Mouse (Mus musculus) embryonic facial prominence, embryonic 14.5 days (tissue): ENCODE results near the gene Eif4e. TPM values are rescaled to one million over a fixed set of nuclear protein-coding genes. Genes with fewer than 3 reads are reported as not detected.

Source experiments
- ATAC-seq: fragments of 200-750 bp; cut with Nextera tagmentation; 2 replicates; pipeline ENCODE4 v1.8.0; 2017; ENCODE audit warnings: low read depth, moderate number of reproducible peaks, moderate TSS enrichment
- DNase-seq: peaks from one replicate; pipeline ENCODE4 v3.0.0-alpha.2; 2015; ENCODE audit warnings: low spot score
- H3K27ac ChIP-seq: fragments of 300-500 bp; sonication (generic); replicated peaks from 2 replicates; pipeline ENCODE4 v1.5.1; 2014; ENCODE audit warnings: low read depth, mild to moderate bottlenecking, low read length, moderate library complexity
- H3K27me3 ChIP-seq: fragments of 300-500 bp; sonication (generic); replicated peaks from 2 replicates; pipeline ENCODE4 v1.6.1; 2014; ENCODE audit warnings: low read length; ENCODE audit not compliant: control insufficient read depth, insufficient read depth
- H3K36me3 ChIP-seq: fragments of 300-500 bp; sonication (generic); 2 replicates; pipeline ENCODE4 v1.6.1; 2014; ENCODE audit warnings: low read length, mixed read lengths; ENCODE audit not compliant: control insufficient read depth, insufficient read depth
- H3K4me1 ChIP-seq: fragments of 300-500 bp; sonication (generic); 2 replicates; pipeline ENCODE4 v1.6.1; 2014; ENCODE audit warnings: antibody characterized with exemption, low read length; ENCODE audit not compliant: control insufficient read depth, insufficient read depth
- H3K4me2 ChIP-seq: fragments of 300-500 bp; sonication (generic); 2 replicates; pipeline ENCODE4 v1.6.1; 2014; ENCODE audit warnings: low read depth, mild to moderate bottlenecking, low read length, moderate library complexity, mixed read lengths
- H3K4me3 ChIP-seq: fragments of 300-500 bp; sonication (generic); 2 replicates; pipeline ENCODE4 v1.5.1; 2014; ENCODE audit warnings: low read depth, mild to moderate bottlenecking, low read length
- H3K9ac ChIP-seq: fragments of 300-500 bp; sonication (generic); 2 replicates; pipeline ENCODE4 v1.6.1; 2014; ENCODE audit warnings: low read depth, mild to moderate bottlenecking, low read length, moderate library complexity, mixed read lengths
- H3K9me3 ChIP-seq: fragments of 300-500 bp; sonication (generic); 2 replicates; pipeline ENCODE4 v1.6.1; 2016; ENCODE audit warnings: low read length; ENCODE audit not compliant: control insufficient read depth
- WGBS: fragments of 180-500 bp; shearing (Covaris S2); extraction: QIAGEN DNeasy Blood & Tissue Kit; methylation state at CpG from one replicate; pipeline ENCODE4 v1.1.7; 2014; 5-methylcytosine and 5-hydroxymethylcytosine counted together
- polyA plus RNA-seq: library from polyadenylated mRNA; unstranded; fragments of >200 nt; fragmentation: Nextera tagmentation; extraction: Ambion mirVana; gene quantifications from 2 replicates; pipeline ENCODE4 v1.2.1, GENCODE M21; 2014

Eif4e gene
- polyA plus RNA-seq, 1 experiment from 2014 or later, result 333 TPM

DNA sequence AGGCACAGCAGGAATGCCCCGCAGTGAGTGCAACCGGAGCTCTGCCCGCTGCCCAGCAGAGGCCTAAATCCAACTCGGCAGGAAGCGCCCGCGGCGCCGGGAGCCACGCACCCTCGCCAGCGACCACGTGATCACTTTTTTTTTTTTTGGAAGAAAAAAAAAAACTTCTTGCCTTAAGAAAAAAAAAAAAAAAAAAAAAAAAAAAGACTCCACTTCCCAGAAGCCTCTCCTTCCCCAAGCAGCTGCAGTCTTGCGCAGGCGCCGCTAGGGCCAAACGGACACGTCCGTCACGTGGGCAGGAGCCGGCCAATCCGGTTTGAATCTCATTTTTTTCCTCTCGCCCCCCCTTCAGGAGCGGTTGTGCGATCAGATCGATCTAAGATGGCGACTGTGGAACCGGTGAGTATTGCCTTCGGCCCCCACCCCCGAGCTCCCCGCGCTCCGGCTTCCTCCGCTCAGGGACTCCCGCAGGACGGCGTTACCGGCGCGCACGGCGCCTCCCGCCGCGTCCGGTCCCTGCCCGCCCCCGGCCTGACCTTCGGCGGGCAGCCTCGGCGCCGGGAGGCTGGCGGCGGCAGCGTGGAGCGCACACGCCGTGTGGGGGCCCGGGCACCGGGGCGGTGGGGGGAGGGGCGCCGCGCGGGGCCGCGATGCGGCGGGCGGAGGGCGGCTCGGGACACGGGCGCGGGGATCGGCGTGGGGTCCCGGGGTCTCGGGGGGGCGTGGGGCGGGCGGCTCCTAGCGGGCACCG lies 1.1 kb downstream of the Eif4e start:
- Histone ChIP-seq H3K4me1 (peaks cover 30% of the 10 kb centered on the region), H3K36me3 (no peaks in the 10 kb centered on the region), H3K27me3 (no peaks in the 10 kb centered on the region), H3K9me3 (no peaks in the 10 kb centered on the region), H3K4me2 (peak overlapping the region; percentile 75), H3K9ac (peak overlapping the region; percentile 98), H3K27ac (peak overlapping the region; percentile 96), H3K4me3 (peak overlapping the region; percentile 97)
- DNase-seq (peak; percentile 100), ATAC-seq (peak; percentile 95)
- WGBS, result 1% methylated on average over 35 of the region's 85 CpGs

DNA sequence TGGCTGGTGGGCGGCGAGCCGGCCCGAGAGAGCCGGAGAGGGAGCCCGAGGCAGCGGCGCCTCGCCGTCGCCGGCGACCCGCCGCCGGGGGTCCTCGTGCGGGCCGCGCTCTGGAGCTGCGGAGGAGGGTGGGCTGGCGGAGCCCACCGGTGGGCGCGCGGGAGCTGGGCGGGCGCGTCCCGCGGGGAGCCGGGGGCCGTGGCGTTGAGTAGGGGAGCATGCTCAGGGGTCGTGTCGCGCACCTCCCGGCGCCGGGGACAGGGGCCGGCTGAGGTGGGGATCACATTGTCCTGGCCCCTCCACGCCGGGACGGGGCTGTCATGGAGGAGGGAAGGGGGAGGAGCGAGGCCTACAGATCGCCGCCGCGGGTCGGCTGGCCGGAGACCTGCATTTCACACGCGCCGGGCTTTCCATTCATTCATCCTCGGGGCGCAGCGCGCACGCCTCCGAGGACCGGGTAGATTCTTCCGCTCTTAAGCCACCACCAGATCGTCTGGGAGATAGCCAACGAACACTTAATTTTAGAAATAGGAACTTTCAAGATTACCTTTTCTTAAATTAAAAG lies 1.8 kb downstream of the Eif4e start:
- DNase-seq (peak; percentile 78), ATAC-seq (peak; percentile 50)
- H3K9me3 ChIP-seq, result no peaks in the 10 kb centered on the region
- H3K4me2 ChIP-seq, result peak overlapping the region; percentile 75
- H3K36me3 ChIP-seq, result no peaks in the 10 kb centered on the region
- no peaks in the 10 kb centered on the region for H3K27me3 ChIP-seq
- peaks cover 30% of the 10 kb centered on the region for H3K4me1 ChIP-seq
- H3K4me3 ChIP-seq, result peak overlapping the region; percentile 97
- H3K27ac ChIP-seq, result peak overlapping the region; percentile 91
- WGBS, result under 1% methylated on average over 33 of the region's 64 CpGs
- H3K9ac ChIP-seq, result peak overlapping the region; percentile 98

DNA sequence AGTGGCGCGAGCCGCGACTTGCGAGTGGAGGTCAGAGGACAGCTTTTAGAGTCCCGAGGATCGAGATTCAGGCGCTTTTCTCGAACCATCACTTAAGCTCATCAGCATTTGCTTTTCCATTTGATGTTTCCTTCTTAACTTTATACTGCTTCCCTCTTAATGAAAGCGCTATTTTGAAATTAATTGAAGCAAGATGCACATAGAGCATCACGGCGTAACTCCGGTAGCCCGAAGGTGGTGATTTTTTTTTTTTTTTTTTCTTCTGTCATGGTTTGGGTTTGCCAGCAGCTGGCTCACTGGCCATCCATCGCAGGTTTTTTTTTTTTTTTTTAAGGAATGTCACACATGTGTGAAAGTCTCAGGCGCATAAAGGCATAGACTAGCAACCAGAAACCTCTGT lies 2.3 kb downstream of the Eif4e start:
- H3K27ac ChIP-seq, result no peak overlapping the region

DNA sequence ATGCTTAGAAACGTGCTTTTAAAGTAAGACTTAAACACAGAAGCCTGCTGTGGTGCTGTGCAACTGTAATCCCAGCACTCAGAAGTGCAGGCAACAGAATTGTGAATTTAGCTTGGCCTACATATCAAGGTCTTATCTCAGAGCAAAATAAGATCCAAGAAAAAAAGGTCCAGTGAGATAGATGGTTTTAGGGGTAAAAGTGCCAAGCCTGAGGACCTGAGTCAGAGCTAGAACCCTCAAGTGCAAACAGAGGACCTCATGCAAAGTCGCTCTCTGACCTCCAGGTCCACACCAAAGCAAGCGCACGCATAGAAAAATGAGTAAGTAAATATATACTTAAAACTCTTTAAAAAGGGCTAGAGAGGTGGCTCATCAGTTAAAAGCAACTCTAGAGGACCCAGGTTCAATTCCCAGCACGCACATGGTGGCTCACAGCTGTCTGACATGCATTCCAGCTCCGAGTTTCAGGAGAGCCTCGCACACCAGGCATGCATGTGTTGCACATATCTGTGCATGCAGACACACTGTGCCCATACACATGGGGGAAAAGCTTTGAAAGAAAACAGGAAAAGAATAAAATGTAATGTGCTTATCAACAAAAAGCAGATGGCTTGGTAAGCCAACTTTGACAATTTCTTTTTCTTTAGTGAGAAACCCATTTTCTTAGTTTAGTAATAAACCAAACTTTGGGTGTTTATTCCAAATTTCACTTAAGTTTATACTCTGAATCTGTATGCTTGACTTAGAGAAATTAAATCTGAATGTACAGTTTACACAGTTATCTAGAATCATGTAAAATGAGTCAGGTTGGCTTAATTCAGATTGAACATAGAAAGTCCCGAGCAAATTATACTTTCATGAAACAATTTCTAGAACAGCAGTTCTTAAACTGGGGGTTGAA lies 4.8 kb downstream of the Eif4e start:
- no peak for DNase-seq
- no peaks in the 10 kb centered on the region for H3K27me3 ChIP-seq
- H3K4me1 ChIP-seq, result peaks cover 25% of the 10 kb centered on the region
- peaks cover 2% of the 10 kb centered on the region for H3K36me3 ChIP-seq
- no peak for ATAC-seq
- no peaks in the 10 kb centered on the region for H3K9me3 ChIP-seq
- no peak overlapping the region for H3K4me2 ChIP-seq
- H3K9ac ChIP-seq, result no peak overlapping the region
- no peak overlapping the region for H3K4me3 ChIP-seq
- WGBS, result 75% methylated on average over 8 of the region's 8 CpGs
- no peak overlapping the region for H3K27ac ChIP-seq

More for the DNA sequence above, 2.3 kb downstream of the Eif4e start:
- DNase-seq, result no peak
- peak overlapping the region; percentile 98 for H3K9ac ChIP-seq
- WGBS, result 1% methylated on average over 16 of the region's 16 CpGs
- peaks cover 30% of the 10 kb centered on the region for H3K4me1 ChIP-seq
- H3K36me3 ChIP-seq, result no peaks in the 10 kb centered on the region
- ATAC-seq, result no peak
- H3K4me2 ChIP-seq, result peak overlapping the region; percentile 75
- H3K27me3 ChIP-seq, result no peaks in the 10 kb centered on the region
- peak overlapping the region; percentile 97 for H3K4me3 ChIP-seq
- no peaks in the 10 kb centered on the region for H3K9me3 ChIP-seq

DNA sequence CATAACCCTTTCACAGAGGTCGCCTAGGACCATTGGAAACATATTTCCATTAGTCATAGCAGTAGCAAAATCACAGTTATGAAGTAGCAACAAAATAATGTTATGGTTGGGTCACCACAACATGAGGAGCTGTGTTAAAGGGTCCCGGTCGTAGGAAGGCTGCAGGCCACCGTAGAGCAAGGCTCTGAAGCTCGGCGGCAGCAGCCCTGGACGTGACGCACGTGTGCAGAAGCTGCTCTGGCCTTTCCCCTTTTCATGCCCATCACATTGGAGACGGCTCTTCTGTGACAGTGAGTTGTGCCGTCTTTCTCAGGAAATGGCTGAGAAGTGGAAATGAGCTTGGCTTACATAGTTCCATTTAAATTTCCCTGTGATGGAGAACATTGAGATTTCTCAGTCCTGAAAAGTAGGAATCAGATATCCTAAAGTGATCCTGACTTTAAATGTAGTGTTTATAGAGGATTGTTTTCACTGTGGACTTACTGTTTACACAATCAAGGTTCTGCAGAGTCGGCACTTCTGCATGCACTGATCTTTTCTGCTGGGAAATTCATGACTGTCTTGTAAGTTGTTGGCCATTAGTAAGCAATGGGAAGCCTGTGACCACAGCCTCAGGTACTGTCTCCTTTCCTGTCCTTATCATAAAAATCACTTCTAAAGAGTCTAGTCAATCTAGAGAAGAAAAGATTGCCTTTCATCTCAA lies 5.7 kb downstream of the Eif4e start:
- H3K4me2 ChIP-seq, result no peak overlapping the region
- H3K9ac ChIP-seq, result no peak overlapping the region
- H3K4me3 ChIP-seq, result no peak overlapping the region
- no peak for DNase-seq
- H3K36me3 ChIP-seq, result peaks cover 8% of the 10 kb centered on the region
- no peaks in the 10 kb centered on the region for H3K9me3 ChIP-seq
- H3K27ac ChIP-seq, result no peak overlapping the region
- H3K27me3 ChIP-seq, result no peaks in the 10 kb centered on the region
- 53% methylated on average over 12 of the region's 12 CpGs for WGBS
- no peak for ATAC-seq
- peaks cover 20% of the 10 kb centered on the region for H3K4me1 ChIP-seq

DNA sequence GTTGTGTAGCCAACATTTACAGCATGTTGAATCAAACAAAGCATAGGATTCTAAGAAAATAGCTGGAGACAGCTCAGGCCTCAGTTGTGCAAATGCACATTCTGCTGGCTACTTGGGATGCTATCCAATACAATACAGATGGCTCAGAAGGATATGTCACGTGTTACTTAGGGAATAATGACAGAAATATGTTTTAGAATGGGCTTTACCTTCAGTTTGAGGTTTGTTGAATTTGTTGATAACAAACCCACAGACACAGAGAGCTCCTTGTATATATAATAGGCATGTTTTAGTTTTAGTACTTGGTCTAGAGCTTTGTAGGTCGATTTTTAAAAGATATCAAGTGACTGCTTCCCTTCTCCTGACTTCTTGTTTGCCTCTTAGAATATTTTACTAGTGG lies 6.8 kb downstream of the Eif4e start:
- no peaks in the 10 kb centered on the region for H3K9me3 ChIP-seq
- whole genome bisulfite sequencing, result 52% methylated on average over 2 of the region's 2 CpGs
- ATAC-seq, result no peak
- no peak overlapping the region for H3K9ac ChIP-seq
- peaks cover 20% of the 10 kb centered on the region for H3K4me1 ChIP-seq
- no peak overlapping the region for H3K4me2 ChIP-seq
- peaks cover 8% of the 10 kb centered on the region for H3K36me3 ChIP-seq
- H3K27me3 ChIP-seq, result no peaks in the 10 kb centered on the region
- H3K4me3 ChIP-seq, result no peak overlapping the region
- no peak for DNase-seq
- H3K27ac ChIP-seq, result peak overlapping the region; percentile 10; the same call in 1 of the 2 replicates

DNA sequence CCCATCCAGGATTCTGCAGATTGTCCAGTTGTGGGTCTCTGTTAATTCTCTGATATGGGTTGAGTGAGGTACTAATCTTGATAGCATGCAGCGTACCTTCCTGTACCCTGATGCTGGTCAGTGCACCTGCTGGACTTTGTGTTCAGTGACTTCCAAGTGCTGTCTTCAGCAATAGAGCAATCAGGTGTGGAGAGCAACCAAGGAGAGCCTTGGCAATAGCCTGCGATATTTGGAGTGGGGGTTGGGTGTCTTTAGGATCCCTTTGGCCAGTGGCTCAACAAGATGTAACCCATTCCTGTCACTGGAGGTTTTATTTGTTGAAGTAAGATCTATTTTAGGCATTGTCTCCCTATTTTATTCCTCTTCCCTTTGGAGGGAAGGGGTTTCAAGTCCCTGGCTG lies 10.1 kb downstream of the Eif4e start:
- no peaks in the 10 kb centered on the region for H3K27me3 ChIP-seq
- no peak for ATAC-seq
- no peaks in the 10 kb centered on the region for H3K9me3 ChIP-seq
- 96% methylated on average over 2 of the region's 2 CpGs for WGBS
- no peak overlapping the region for H3K9ac ChIP-seq
- H3K4me2 ChIP-seq, result no peak overlapping the region
- no peak overlapping the region for H3K4me3 ChIP-seq
- peaks cover 8% of the 10 kb centered on the region for H3K36me3 ChIP-seq
- no peak for DNase-seq
- H3K4me1 ChIP-seq, result no peaks in the 10 kb centered on the region
- no peak overlapping the region for H3K27ac ChIP-seq

DNA sequence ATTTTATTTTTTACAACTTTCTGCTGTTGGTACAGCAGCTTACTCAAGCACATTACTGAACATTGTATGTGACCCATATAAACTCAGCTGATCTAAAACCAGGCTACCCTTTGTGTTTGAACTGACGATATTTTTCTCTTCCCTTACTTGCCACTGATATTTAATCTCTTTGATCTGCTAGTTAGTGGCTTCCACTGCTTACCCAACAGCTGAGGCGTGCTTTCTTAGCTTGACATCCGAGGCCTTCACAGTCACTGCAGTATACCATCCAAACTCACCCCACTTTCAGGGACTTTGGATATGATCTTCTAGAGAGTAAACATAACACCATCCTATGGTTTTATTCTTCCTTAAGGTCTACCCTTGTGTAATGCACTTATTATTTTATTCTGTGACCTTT lies 16.6 kb downstream of the Eif4e start:
- peaks cover 6% of the 10 kb centered on the region; the same call in 1 of the 2 replicates for H3K36me3 ChIP-seq
- no peak overlapping the region for H3K27ac ChIP-seq
- no peaks in the 10 kb centered on the region for H3K27me3 ChIP-seq
- DNase-seq (peak; percentile 16), ATAC-seq (no peak)
- WGBS, result 34% methylated on average over 3 of the region's 3 CpGs
- no peaks in the 10 kb centered on the region for H3K9me3 ChIP-seq
- peaks cover 3% of the 10 kb centered on the region; the same call in 1 of the 2 replicates for H3K4me1 ChIP-seq
- no peak overlapping the region for H3K4me2 ChIP-seq
- H3K4me3 ChIP-seq, result no peak overlapping the region
- no peak overlapping the region for H3K9ac ChIP-seq
